Mouse (Mus musculus): ENCODE measurements around the gene Hfm1. TPM values are rescaled to one million over a fixed set of nuclear protein-coding genes. Genes with fewer than 3 reads are reported as not detected.

The Hfm1 gene
- polyA plus RNA-seq, 1 experiment from 2014 or later, result 3.8 TPM

- Histone ChIP-seq H3K9ac (ENCODE audit: low read length) (no peak overlapping the region), H3K9me3 (ENCODE audit: control insufficient read depth, low read length) (no peaks in the 10 kb centered on the region), H3K4me3 (ENCODE audit: low read depth, low read length) (no peak overlapping the region), H3K27ac (ENCODE audit: low read depth, low read length) (no peak overlapping the region), H3K36me3 (ENCODE audit: control insufficient read depth, insufficient read depth, low read length) (no peaks in the 10 kb centered on the region), H3K27me3 (ENCODE audit: control insufficient read depth, insufficient read depth, low read length) (no peaks in the 10 kb centered on the region), H3K4me1 (ENCODE audit: control insufficient read depth, insufficient read depth, low read length) (no peaks in the 10 kb centered on the region), H3K4me2 (ENCODE audit: low read depth) (no peak overlapping the region)
- no peak for DNase-seq (ENCODE audit: low spot score)
- no peak for ATAC-seq (ENCODE audit: insufficient read depth, low FRiP score, low TSS enrichment)
- 85% methylated on average over 4 of the region's 4 CpGs for WGBS
These were observed 40.6 kb downstream of the Hfm1 start for GRCm38 (mm10) chr5:106885517-106885916.

DNA sequence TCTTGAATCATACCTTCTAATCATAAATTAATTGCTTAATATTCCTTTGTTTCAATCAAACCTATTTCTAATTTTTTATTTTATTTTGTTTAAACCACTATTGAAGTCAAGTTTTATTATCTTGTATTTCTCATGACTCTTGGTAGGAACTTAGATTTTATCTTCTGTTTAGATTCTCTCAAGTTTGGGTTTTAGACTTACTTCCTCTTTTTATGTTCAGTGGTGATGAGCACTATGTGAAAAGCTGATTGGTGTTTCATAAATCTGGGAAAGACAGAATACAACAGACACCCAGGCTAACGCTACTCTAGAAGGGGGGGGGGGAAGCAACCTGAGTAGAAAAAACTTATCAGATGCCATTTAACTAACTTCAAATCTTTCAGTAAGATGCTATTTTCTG lies 49.7 kb downstream of the Hfm1 start:
- WGBS, result 88% methylated on average over 1 of the region's 1 CpGs
- Histone ChIP-seq H3K36me3 (ENCODE audit: control insufficient read depth, insufficient read depth, low read length) (no peaks in the 10 kb centered on the region), H3K4me2 (ENCODE audit: low read depth) (no peak overlapping the region), H3K27me3 (ENCODE audit: control insufficient read depth, insufficient read depth, low read length) (no peaks in the 10 kb centered on the region), H3K4me1 (ENCODE audit: control insufficient read depth, insufficient read depth, low read length) (no peaks in the 10 kb centered on the region), H3K9ac (ENCODE audit: low read length) (no peak overlapping the region), H3K9me3 (ENCODE audit: control insufficient read depth, low read length) (no peaks in the 10 kb centered on the region), H3K4me3 (ENCODE audit: low read depth, low read length) (no peak overlapping the region), H3K27ac (ENCODE audit: low read depth, low read length) (no peak overlapping the region)
- DNase-seq (ENCODE audit: low spot score) (no peak), ATAC-seq (ENCODE audit: insufficient read depth, low FRiP score, low TSS enrichment) (no peak)

DNA sequence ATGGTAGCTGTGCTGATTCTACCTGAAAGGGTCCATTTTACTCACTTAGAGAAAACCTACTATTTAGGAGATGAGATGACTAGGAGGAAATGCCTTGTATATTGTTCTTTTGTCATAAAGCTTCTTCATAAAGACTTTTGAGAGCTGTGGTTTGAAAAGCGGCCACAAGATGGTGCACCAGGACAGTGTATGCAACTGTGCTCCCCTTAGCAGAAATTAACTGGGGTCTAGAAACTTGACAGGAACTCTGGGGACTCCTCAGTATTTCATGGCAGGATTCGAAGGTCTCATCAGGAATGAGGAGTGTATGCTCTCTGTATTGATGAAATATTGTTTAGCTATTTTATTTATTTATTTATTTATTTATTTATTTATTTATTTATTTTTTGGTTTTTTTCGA lies 65.7 kb downstream of the Hfm1 start:
- no peak overlapping the region for H3K4me2 ChIP-seq (ENCODE audit: low read depth)
- H3K9ac ChIP-seq (ENCODE audit: low read length), result no peak overlapping the region
- no peaks in the 10 kb centered on the region for H3K4me1 ChIP-seq (ENCODE audit: control insufficient read depth, insufficient read depth, low read length)
- WGBS, result 46% methylated on average over 3 of the region's 3 CpGs
- peak; percentile 76 for DNase-seq (ENCODE audit: low spot score)
- H3K36me3 ChIP-seq (ENCODE audit: control insufficient read depth, insufficient read depth, low read length), result no peaks in the 10 kb centered on the region
- no peak for ATAC-seq (ENCODE audit: insufficient read depth, low FRiP score, low TSS enrichment)
- H3K27ac ChIP-seq (ENCODE audit: low read depth, low read length), result no peak overlapping the region
- H3K4me3 ChIP-seq (ENCODE audit: low read depth, low read length), result no peak overlapping the region
- no peaks in the 10 kb centered on the region for H3K9me3 ChIP-seq (ENCODE audit: control insufficient read depth, low read length)
- H3K27me3 ChIP-seq (ENCODE audit: control insufficient read depth, insufficient read depth, low read length), result no peaks in the 10 kb centered on the region

DNA sequence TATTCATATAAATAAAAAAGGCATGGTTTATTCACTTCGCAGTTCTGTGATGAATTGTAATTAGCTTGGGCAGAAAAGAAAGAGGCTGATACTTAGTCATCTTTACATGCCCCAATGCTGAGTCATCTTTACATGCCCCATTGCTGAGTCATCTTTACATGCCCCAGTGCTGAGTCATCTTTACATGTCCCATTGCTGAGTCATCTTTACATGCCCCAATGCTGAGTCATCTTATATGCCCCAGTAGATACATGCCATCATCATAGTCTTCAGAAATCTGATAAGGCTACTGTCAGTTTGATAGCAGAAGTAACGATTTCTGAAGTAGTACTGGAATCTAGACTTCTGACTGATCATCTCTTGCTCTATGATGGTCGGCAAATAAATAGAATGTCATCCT lies 72.8 kb downstream of the Hfm1 start:
- Histone ChIP-seq H3K4me1 (ENCODE audit: control insufficient read depth, insufficient read depth, low read length) (no peaks in the 10 kb centered on the region), H3K9ac (ENCODE audit: low read length) (no peak overlapping the region), H3K4me2 (ENCODE audit: low read depth) (no peak overlapping the region), H3K27ac (ENCODE audit: low read depth, low read length) (no peak overlapping the region), H3K27me3 (ENCODE audit: control insufficient read depth, insufficient read depth, low read length) (no peaks in the 10 kb centered on the region), H3K9me3 (ENCODE audit: control insufficient read depth, low read length) (no peaks in the 10 kb centered on the region), H3K36me3 (ENCODE audit: control insufficient read depth, insufficient read depth, low read length) (no peaks in the 10 kb centered on the region), H3K4me3 (ENCODE audit: low read depth, low read length) (no peak overlapping the region)
- ATAC-seq (ENCODE audit: insufficient read depth, low FRiP score, low TSS enrichment) (no peak), DNase-seq (ENCODE audit: low spot score) (no peak)
- 86% methylated on average over 3 of the region's 3 CpGs for WGBS

DNA sequence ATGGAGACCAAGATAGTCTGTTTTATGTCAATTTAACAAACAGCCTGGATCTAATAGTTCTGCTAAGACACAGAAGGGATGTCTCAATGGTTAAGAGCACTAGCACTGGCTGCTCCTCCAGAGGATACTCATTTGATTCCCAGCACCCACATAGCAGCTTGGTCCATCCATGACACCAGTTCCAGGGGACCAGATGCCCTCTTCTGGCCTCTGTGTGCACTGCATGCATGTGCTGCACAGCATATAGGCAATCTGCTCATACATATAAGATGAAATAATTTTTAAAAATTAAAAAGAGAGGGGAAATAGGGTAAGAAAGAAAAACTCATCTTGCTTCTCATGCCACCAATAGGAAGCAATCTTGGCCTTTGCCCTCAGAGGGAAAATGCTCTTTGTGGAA lies 79.1 kb downstream of the Hfm1 start:
- ATAC-seq (ENCODE audit: insufficient read depth, low FRiP score, low TSS enrichment), result no peak

GRCm38 (mm10) chr5:106843906-106844305 lies 82.2 kb downstream of the Hfm1 start:
- H3K9ac ChIP-seq (ENCODE audit: low read length), result no peak overlapping the region
- WGBS, result 85% methylated on average over 2 of the region's 2 CpGs
- no peaks in the 10 kb centered on the region for H3K9me3 ChIP-seq (ENCODE audit: control insufficient read depth, low read length)
- no peak overlapping the region for H3K27ac ChIP-seq (ENCODE audit: low read depth, low read length)
- no peaks in the 10 kb centered on the region for H3K36me3 ChIP-seq (ENCODE audit: control insufficient read depth, insufficient read depth, low read length)
- ATAC-seq (ENCODE audit: insufficient read depth, low FRiP score, low TSS enrichment), result no peak
- H3K4me3 ChIP-seq (ENCODE audit: low read depth, low read length), result no peak overlapping the region
- no peak for DNase-seq (ENCODE audit: low spot score)
- no peak overlapping the region for H3K4me2 ChIP-seq (ENCODE audit: low read depth)
- H3K27me3 ChIP-seq (ENCODE audit: control insufficient read depth, insufficient read depth, low read length), result no peaks in the 10 kb centered on the region
- H3K4me1 ChIP-seq (ENCODE audit: control insufficient read depth, insufficient read depth, low read length), result no peaks in the 10 kb centered on the region

More for the DNA sequence above, 79.1 kb downstream of the Hfm1 start:
- H3K4me1 ChIP-seq (ENCODE audit: control insufficient read depth, insufficient read depth, low read length), result no peaks in the 10 kb centered on the region
- no peak overlapping the region for H3K27ac ChIP-seq (ENCODE audit: low read depth, low read length)
- no peak overlapping the region for H3K9ac ChIP-seq (ENCODE audit: low read length)
- no peak for DNase-seq (ENCODE audit: low spot score)
- H3K4me3 ChIP-seq (ENCODE audit: low read depth, low read length), result no peak overlapping the region
- no peaks in the 10 kb centered on the region for H3K27me3 ChIP-seq (ENCODE audit: control insufficient read depth, insufficient read depth, low read length)
- H3K4me2 ChIP-seq (ENCODE audit: low read depth), result no peak overlapping the region
- no peaks in the 10 kb centered on the region for H3K9me3 ChIP-seq (ENCODE audit: control insufficient read depth, low read length)
- H3K36me3 ChIP-seq (ENCODE audit: control insufficient read depth, insufficient read depth, low read length), result no peaks in the 10 kb centered on the region

- no peaks in the 10 kb centered on the region for H3K27me3 ChIP-seq (ENCODE audit: control insufficient read depth, insufficient read depth, low read length)
- peak; percentile 35 for DNase-seq (ENCODE audit: low spot score)
- H3K9ac ChIP-seq (ENCODE audit: low read length), result no peak overlapping the region
- H3K27ac ChIP-seq (ENCODE audit: low read depth, low read length), result no peak overlapping the region
- no peak overlapping the region for H3K4me2 ChIP-seq (ENCODE audit: low read depth)
- H3K4me3 ChIP-seq (ENCODE audit: low read depth, low read length), result no peak overlapping the region
- no peak for ATAC-seq (ENCODE audit: insufficient read depth, low FRiP score, low TSS enrichment)
- H3K36me3 ChIP-seq (ENCODE audit: control insufficient read depth, insufficient read depth, low read length), result no peaks in the 10 kb centered on the region
- WGBS, result 3% methylated on average over 7 of the region's 7 CpGs
- peaks cover 3% of the 10 kb centered on the region; the same call in 1 of the 2 replicates for H3K4me1 ChIP-seq (ENCODE audit: control insufficient read depth, insufficient read depth, low read length)
- H3K9me3 ChIP-seq (ENCODE audit: control insufficient read depth, low read length), result no peaks in the 10 kb centered on the region
These were observed 93.1 kb downstream of the Hfm1 start for GRCm38 (mm10) chr5:106833025-106833424.

DNA sequence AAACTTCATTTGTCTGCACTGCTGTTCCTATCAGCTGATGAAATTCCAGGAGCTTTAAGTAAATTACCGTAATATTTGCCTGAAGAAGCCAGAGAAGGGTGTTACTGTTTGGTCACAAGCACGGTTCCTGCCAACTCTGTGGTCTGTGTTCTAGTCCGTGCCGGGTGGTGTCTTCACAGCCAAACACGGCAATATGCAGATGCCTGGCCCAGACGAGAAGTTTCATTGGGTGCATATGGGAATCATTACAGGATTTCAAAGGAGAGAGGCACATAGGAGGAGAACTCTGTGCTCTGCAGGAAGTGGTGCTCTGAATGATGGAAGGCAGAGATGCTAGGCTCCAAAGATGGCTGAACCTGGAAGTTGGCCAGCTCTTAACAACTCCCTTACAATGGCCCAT lies 94.7 kb downstream of the Hfm1 start:
- Histone ChIP-seq H3K4me1 (ENCODE audit: control insufficient read depth, insufficient read depth, low read length) (peaks cover 3% of the 10 kb centered on the region; the same call in 1 of the 2 replicates), H3K4me2 (ENCODE audit: low read depth) (no peak overlapping the region), H3K36me3 (ENCODE audit: control insufficient read depth, insufficient read depth, low read length) (no peaks in the 10 kb centered on the region), H3K27ac (ENCODE audit: low read depth, low read length) (no peak overlapping the region), H3K9me3 (ENCODE audit: control insufficient read depth, low read length) (no peaks in the 10 kb centered on the region), H3K4me3 (ENCODE audit: low read depth, low read length) (no peak overlapping the region), H3K27me3 (ENCODE audit: control insufficient read depth, insufficient read depth, low read length) (no peaks in the 10 kb centered on the region), H3K9ac (ENCODE audit: low read length) (no peak overlapping the region)
- ATAC-seq (ENCODE audit: insufficient read depth, low FRiP score, low TSS enrichment) (no peak), DNase-seq (ENCODE audit: low spot score) (no peak)
- WGBS, result 72% methylated on average over 6 of the region's 6 CpGs

DNA sequence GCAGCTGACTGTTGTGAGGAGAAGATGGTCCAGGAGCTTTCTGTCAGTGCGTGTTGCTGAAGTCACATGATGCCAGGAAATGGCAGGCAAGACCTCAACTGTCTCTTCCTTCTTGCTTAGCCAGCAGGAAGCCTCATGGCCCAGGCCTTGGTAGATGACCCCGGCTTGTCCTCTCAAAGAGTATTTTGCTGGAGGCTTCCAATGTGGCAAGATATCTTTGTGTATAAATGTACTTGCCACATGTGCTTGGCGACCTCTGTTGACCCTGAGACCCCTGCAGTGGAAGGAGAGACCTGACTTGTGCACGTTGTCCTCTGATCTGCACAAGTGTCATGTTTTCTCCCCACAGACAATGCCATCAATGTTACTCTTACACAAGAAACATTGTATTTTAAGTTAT lies 95.3 kb downstream of the Hfm1 start:
- no peaks in the 10 kb centered on the region for H3K36me3 ChIP-seq (ENCODE audit: control insufficient read depth, insufficient read depth, low read length)
- no peak for DNase-seq (ENCODE audit: low spot score)
- no peak overlapping the region for H3K4me3 ChIP-seq (ENCODE audit: low read depth, low read length)
- H3K4me1 ChIP-seq (ENCODE audit: control insufficient read depth, insufficient read depth, low read length), result peaks cover 3% of the 10 kb centered on the region; the same call in 1 of the 2 replicates
- H3K27ac ChIP-seq (ENCODE audit: low read depth, low read length), result no peak overlapping the region
- H3K9me3 ChIP-seq (ENCODE audit: control insufficient read depth, low read length), result no peaks in the 10 kb centered on the region
- WGBS, result 60% methylated on average over 4 of the region's 4 CpGs
- H3K27me3 ChIP-seq (ENCODE audit: control insufficient read depth, insufficient read depth, low read length), result no peaks in the 10 kb centered on the region
- ATAC-seq (ENCODE audit: insufficient read depth, low FRiP score, low TSS enrichment), result no peak
- H3K9ac ChIP-seq (ENCODE audit: low read length), result no peak overlapping the region
- H3K4me2 ChIP-seq (ENCODE audit: low read depth), result no peak overlapping the region
